Mouse (Mus musculus) WW6 (cell line): ENCODE measurements at regions not wholly inside any gene's neighbourhood (a gene's known extent, or its start where the extent isn't known, plus 50 kb on each side); places are given as distances from the start of the nearest gene placed in this dataset.

ENCODE experiments used
- DNase-seq: peaks from one replicate; pipeline ENCODE4 v3.0.0-alpha.2; 2013; ENCODE audit warnings: low read depth, low spot score

DNA sequence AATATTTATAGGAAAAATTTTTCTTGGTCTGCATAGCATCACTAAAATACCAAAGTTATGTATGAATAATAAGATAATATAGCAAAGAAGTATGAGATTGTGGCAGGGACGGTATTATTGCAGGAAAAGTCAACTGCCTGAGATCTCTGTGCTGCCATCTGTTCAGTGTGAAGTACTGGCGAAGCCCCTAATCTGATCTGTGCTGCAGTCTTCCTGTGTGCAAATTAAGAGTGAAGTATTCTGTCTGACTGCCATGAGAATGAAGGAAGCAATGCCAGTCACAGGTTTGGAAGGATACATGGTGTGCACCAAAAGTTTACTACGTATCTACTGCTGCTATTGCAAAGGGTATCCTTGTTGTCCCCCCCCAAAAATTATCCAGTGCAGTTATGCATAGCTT lies 501.5 kb downstream of the Rab28 start:
- no peak for DNase-seq

GRCm38 (mm10) chr5:41204417-41204816 lies 503.5 kb downstream of the Rab28 start:
- DNase-seq, result no peak

DNA sequence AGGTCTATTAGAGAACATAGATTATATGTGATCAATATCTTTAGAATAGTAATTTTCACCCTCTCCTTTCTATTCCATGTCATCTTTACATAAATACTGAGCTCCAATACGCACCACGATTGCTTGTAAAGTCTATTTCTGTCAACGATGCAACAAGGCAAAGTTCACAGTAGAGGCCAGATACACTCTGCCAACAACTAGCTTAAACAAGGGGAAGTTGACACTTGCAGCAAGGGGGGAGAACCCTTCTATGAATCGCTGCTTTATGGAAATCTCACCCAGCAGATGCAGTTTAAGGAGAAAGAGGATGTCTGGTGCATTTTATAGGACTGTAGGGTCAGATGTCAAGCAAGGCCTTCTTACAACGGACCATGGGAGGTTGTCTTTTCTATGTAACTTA lies 520.8 kb downstream of the Rab28 start:
- no peak for DNase-seq

DNA sequence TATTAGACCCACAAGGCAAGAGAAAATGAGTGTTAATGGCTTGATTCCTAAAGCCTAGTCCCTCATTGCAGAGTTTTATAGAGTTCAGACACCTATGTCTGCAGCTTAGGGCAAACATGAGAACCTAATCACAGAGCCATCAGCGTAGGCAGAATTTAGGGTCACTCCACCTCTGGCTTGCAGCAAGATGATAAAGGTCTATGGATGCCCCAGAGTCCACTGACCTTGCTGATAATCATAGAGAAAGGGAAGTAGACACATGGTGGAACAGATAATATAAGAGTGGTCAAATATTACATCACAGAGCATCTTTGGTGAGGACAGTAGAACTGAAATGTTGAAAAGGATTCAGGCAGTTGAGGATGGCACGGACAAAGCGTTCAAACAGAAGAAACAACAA lies 530.7 kb downstream of the Rab28 start:
- no peak for DNase-seq

DNA sequence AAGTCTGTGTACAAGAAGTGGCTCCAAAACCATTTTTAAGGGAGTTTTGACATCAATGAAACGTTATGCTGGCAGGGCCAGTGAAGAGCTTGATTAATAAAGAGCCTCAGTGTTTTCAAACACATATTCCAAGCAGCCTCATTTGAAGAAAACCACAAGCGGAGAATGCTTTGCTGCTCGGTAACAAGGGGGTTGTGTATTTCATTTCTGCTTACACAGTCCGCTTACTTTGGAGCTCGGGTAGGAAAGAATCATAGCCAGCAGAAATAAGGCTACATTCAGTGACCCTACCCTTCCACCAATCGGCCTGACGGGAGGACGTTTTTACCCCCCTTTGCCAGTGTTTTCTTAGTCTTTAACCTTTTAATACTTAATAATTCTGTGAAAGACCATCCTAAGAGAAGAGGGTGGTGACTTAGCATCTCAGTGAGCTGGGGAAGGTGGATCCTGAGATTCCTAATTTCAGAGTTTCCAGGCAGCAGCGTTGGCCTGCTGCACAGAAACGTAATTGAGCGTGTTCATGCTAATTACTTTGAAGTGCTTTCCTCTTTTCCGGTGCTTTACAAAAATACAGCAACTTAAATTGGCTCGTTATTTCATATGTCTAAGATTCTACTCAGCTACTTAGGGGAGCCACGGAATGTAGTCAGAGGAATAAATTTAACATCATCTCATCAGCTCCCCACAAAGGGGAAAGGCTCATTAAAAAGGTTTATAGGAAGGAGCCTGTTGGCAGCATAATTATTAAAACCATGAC lies 541.9 kb downstream of the Rab28 start:
- no peak for DNase-seq

DNA sequence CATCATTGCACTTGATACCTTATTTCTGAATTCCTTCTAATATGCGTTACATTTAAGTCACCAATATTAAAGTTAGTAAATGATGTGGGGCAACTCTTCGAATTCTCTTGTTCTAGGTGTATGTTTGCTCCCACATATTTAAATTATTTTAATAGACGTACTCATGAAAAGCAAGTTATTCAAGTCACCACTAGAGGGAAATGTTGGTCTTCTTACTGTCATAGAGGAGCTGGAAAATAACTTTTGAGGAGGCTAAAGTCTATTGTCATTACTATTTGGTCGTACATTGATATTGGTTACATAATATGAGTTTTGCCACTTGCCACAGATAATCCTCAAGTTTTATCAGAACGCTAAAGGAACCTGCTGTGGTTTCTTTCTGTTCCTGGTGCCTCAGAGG lies 582.9 kb downstream of the Rab28 start:
- DNase-seq, result no peak

GRCm38 (mm10) chr5:41117658-41118057 lies 590.3 kb downstream of the Rab28 start:
- no peak for DNase-seq

- no peak for DNase-seq
Observed at GRCm38 (mm10) chr5:41087773-41088172, 620.2 kb downstream of the Rab28 start.

DNA sequence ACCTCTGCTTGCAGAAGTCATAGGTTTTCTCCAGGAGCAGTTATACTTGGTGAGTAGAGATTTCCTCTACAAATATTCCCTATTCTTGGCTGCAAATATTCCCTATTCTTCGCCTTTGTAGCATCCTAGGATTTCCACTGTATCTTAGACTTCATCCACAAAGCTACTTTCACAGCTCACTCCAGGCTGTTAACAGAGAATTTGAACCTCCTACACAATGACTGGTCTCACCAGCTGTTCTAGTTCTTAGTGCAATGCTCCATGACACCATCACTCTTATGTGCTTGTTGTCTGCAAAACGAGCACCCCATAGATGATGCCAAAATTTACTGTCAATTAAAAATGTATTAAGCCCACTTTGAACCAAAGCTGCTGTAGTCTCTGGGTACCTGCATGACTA lies 631.5 kb downstream of the Rab28 start:
- DNase-seq, result no peak

DNA sequence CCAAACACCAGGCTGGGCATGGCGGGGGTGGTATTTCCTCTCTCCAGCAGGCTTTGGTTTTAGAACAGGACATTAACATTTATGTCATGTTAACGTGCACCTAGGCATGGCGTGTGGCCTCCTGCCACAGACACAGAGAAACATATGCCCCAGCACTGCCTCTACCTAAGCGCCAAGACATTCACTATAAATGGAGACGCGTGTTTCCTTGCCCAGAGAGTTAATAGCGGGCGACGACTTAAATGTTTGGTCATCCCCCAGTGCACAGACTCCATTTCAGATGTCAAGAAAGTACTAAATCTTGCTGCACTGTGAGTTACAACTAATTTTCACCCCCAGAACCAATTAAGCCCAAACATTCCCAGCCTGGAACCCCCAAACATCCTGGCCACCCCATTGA lies 646.3 kb downstream of the Rab28 start:
- no peak for DNase-seq

DNA sequence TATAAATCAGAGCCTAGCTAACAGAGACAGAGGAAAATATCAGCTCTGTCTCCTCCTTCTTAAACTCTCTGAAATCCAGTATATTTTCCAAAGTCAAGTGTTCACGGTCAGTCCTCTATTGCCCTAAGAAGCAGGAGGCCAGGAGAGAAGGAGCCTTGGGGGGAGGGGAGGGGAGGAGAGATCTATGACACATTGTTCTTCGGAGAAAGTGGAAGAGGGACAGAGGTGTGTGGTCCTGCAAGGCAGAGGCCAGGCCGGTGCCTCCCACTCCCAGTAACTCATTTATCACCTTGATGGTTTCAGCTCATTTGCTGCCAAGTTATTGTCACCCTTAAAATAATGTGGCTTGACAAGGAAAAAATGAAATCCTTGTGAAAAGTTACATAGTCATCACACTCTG lies 646.7 kb downstream of the Rab28 start:
- no peak for DNase-seq

DNA sequence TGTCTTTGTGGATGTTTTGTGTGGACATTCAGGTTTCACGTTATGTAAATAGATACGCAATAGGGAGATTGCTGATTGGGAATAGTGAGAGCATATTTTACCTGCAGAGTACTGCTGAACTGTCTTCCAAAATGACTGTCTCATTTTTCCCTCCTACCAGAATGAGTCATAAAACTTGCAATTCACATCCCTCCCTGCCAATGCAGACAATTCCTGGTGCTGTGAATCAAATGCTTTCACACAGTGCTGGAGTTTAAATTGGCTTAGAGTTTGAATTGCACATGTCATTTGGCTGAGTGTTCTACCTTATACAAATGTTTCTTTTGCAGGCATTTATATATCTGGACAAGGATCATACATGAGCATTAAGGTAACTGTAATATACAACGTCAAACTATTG lies 649.9 kb downstream of the Rab28 start:
- DNase-seq, result no peak

DNA sequence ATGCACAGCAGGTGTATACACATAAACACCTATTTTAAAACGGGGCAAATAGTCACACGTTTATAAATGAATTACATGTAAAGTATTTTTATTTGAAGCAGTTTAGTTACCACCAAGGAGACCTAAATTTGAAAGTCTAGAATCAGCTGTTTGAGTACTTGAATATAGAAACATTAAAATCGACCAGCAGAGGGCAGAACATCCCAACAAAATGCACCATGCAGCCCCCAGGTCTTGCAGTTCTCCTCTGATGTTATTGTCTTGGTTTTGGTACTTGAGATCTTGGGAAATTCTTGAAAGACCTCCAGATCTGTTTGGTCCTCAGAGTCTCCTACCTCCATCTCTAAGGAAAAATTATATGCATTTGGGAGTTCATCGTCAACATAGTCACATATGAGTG lies 656.0 kb downstream of the Rab28 start:
- no peak for DNase-seq

- DNase-seq, result no peak
Observed at GRCm38 (mm10) chr5:41048515-41048914, 659.4 kb downstream of the Rab28 start.

- DNase-seq, result no peak
Observed at GRCm38 (mm10) chr5:41045221-41045620, 662.7 kb downstream of the Rab28 start.

DNA sequence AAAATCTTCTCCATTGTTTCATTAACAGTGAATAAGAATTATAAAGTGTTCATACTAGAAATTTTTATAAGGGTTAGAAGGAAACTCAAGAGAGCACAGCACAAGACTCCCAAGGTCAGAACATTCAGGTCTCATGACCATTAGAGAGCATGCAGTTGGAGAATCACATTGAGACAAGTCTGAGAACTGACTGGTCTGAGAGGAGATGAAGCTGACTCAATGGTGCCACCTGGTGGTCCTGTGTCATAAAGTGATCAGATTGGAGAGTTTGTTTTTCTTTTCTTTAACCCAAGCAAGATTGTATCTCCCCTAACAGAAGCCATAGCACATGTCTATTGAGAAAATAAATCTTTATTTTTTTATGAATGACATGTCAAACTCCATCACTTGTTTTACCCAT lies 663.5 kb downstream of the Rab28 start:
- DNase-seq, result peak; percentile 26

- DNase-seq, result no peak
Observed at GRCm38 (mm10) chr5:41038790-41039189, 669.2 kb downstream of the Rab28 start.

DNA sequence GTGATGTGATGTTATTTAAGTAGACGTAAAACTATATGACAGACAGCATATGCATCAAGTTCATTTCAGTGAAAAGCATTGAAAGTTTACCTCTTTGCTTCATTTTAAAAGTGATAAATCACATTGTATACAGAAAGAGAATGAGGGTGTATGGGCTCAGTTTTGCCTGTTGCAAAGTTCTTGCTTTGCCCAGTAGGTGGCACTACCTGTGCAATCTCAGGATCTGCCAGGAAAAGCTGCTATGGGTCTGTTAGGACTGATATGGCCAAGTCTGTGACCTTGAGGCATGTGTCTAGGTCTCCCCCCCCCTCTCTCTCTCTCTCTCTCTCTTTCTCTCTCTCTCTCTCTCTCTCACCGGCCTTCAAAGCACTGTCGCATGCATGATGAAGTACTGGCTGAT lies 701.3 kb downstream of the Rab28 start:
- no peak for DNase-seq

GRCm38 (mm10) chr5:40986562-40986961 lies 721.4 kb downstream of the Rab28 start:
- DNase-seq, result no peak

GRCm38 (mm10) chr5:40974892-40975291 lies 733.1 kb downstream of the Rab28 start:
- no peak for DNase-seq

DNA sequence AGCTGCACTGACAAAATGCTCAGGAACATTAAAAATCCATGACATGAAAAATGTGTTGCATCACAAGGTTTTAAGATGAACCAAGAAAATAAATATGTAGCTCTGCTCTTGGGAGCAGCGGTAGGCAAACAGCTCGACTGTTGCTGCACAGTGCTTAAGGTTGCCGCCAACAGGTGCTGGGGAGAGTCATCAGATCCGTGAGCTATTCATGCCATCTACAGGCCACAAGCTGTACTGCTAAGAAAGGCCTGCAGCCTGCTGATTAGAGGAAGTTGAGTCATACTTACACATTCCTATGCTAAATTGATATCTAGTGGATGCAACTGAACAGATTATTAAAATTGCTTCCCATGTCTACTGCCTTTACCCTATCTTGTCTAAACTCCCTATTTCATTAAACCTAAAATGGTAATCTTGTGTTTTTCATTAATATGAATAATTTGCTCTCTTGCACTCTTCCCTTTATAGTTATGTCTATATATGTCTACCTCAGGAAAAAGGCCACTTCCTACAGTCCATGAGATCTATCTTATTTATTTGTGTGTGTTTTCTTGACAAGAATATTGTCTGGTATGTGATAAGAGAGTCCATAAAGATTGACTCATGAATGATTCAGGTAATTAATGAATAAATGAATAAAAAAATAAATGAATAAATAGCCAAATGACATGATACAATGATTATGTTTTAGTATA lies 754.9 kb downstream of the Rab28 start:
- DNase-seq, result peak; percentile 22

- no peak for DNase-seq
Observed at GRCm38 (mm10) chr5:40929127-40929526, 778.8 kb downstream of the Rab28 start.

GRCm38 (mm10) chr5:40920920-40921319 lies 787.0 kb downstream of the Rab28 start:
- no peak for DNase-seq
